Mouse (Mus musculus) small intestine, adult 2 months (tissue): ENCODE results near the gene Rflna. TPM values are rescaled to one million over a fixed set of nuclear protein-coding genes. Genes with fewer than 3 reads are reported as not detected.
A peak's percentile ranks its signal among the peaks of the same experiment; 100 is the strongest.

Source experiments
- H3K27ac ChIP-seq: fragments of 200-500 bp; 2 replicates; pipeline ENCODE4 v1.5.1; 2012; ENCODE audit warnings: low read depth, low read length, control low read depth, inconsistent platforms; ENCODE audit not compliant: insufficient read depth
- H3K27me3 ChIP-seq: fragments of 200-500 bp; 2 replicates; pipeline ENCODE4 v1.6.1; 2012; ENCODE audit warnings: mild to moderate bottlenecking, moderate library complexity, low read length, inconsistent platforms; ENCODE audit not compliant: control insufficient read depth, insufficient read depth
- H3K36me3 ChIP-seq: fragments of 200-500 bp; 2 replicates; pipeline ENCODE4 v1.6.1; 2012; ENCODE audit warnings: mild to moderate bottlenecking, low read length, control low read depth, inconsistent platforms; ENCODE audit not compliant: control insufficient read depth, insufficient read depth
- H3K4me1 ChIP-seq: fragments of 200-500 bp; 2 replicates; pipeline ENCODE4 v1.6.1; 2012; ENCODE audit warnings: low read length, inconsistent platforms, mixed read lengths; ENCODE audit not compliant: control insufficient read depth, insufficient read depth, insufficient read length
- H3K4me3 ChIP-seq: fragments of 200-500 bp; 2 replicates; pipeline ENCODE4 v1.5.1; 2012; ENCODE audit warnings: low read depth, mild to moderate bottlenecking, control low read depth, inconsistent platforms, low read length, moderate library complexity
- CTCF ChIP-seq: fragments of 200-500 bp; IDR thresholded peaks from 2 replicates; pipeline ENCODE4 v1.5.1; 2012; ENCODE audit warnings: low read depth, mild to moderate bottlenecking, control low read depth, inconsistent platforms, low read length, moderate library complexity, mixed read lengths; ENCODE audit not compliant: insufficient replicate concordance, insufficient read length; ENCODE audit errors: extremely low read depth
- POLR2A ChIP-seq: fragments of 200-500 bp; IDR thresholded peaks from 2 replicates; pipeline ENCODE4 v1.6.1; 2012; ENCODE audit warnings: low read depth, mild to moderate bottlenecking, control low read depth, inconsistent platforms, low read length, moderate library complexity
- WGBS: fragments of 180-500 bp; shearing (Covaris S2); methylation state at CpG from one replicate; pipeline ENCODE4 v1.1.7; 2018; 5-methylcytosine and 5-hydroxymethylcytosine counted together
- polyA plus RNA-seq: library from polyadenylated mRNA; depleted of rRNA; stranded (reverse); fragments of >200 nt; gene quantifications from 2 replicates; pipeline ENCODE4 v1.2.3, GENCODE M21; 2012; rRNA removed

Rflna gene
- polyA plus RNA-seq, 1 experiment = 4.0 TPM

DNA sequence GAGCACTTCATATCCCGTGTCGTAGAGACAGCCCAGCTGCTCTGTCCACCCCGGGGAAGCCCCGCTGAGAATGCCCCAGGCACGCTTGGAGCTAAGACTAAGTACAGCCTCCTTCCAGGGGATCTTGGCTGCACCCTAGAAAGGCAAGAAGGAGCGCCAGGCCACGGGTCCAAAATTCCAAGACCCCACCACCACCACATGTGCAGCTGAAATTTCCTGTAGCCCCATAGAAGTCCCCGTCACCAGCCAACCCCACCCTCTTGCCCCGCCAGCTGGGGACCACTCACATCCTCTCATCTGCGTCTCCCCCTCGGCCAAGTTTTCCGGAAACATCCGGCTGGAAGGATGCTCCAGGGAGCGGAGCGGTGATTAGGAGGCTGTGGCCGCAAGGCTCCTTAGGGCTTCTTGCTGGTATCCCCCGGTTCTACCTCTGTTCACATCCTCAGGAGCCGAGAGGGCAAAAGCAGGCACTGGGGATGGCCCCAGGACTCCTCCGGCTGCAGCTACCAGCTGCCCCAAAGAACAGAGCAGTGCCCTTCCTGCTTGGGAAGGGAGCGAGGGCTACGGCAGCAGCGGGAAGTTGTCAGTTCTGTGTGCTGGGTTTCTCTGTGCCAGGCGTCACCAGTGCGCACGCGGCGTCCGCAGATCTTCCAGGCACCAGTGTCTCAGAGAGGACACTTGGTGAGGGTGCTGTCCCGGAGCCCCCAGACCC is 54.7 kb downstream of the Rflna start:
- no peaks in the 10 kb centered on the region for H3K27me3 ChIP-seq
- H3K27ac ChIP-seq = peak overlapping the region; percentile 46
- peak overlapping the region; percentile 43 for H3K4me3 ChIP-seq
- peaks cover 11% of the 10 kb centered on the region for H3K4me1 ChIP-seq
- peaks cover 7% of the 10 kb centered on the region for H3K36me3 ChIP-seq
- TF ChIP-seq POLR2A = no peak
- TF ChIP-seq CTCF = no peak
- 69% methylated on average over 29 of the region's 29 CpGs for WGBS

DNA sequence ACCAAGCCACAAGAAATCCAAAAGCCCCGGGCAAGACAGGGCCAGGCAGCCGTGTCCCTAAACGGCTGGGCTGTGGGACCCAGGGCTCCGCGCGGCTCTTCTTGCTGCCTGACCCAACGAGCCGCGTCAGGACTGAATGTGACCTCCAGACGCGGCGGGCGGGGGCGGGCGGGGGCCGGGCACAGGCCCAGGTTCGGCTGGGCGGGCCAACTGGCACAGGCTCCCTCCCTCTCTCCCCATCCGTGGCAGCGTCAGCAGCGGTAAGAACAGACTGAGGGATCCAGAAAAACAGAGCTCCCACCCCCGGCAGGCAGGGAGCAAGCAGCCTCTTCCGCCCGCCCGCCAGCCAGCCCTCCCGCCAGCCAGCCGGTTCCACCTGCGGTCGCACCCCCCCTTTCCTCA is 55.2 kb downstream of the Rflna start:
- H3K27ac ChIP-seq = peak overlapping the region; percentile 46
- TF ChIP-seq CTCF (no peak), POLR2A (no peak)
- H3K27me3 ChIP-seq = no peaks in the 10 kb centered on the region
- peaks cover 11% of the 10 kb centered on the region for H3K36me3 ChIP-seq
- H3K4me3 ChIP-seq = peak overlapping the region; percentile 43
- 45% methylated on average over 29 of the region's 29 CpGs for WGBS
- peaks cover 8% of the 10 kb centered on the region for H3K4me1 ChIP-seq

Other genes starting within 250 kb of the Rflna start
- 5.9 and 10.5 TPM in 2 replicates for gene Ccdc92, start 140.8 kb upstream of the Rflna start, polyA plus RNA-seq
- 7.1 and 11.3 TPM in 2 replicates for gene Zfp664, start 140.5 kb upstream of the Rflna start, polyA plus RNA-seq
- 43.2 and 49.9 TPM in 2 replicates for gene Ncor2, start 176.0 kb downstream of the Rflna start, polyA plus RNA-seq